Mouse (Mus musculus) B cell, adult 67 days (primary cell): Measurements from ENCODE around the gene Igdcc3. TPM values are rescaled to one million over a fixed set of nuclear protein-coding genes. Genes with fewer than 3 reads are reported as not detected.

Experiments used
- total RNA-seq, 2 experiments: library from RNA; stranded (reverse); gene quantifications; 4 replicates each; pipeline ENCODE4 v1.2.4; 2023

The Igdcc3 gene
- total RNA-seq, result not detected

GRCm38 (mm10) chr9:65140936-65141305, at the start of gene Igdcc3:
Gene Igdcc3 (plus strand): TSS chr9:65141189.

GRCm38 (mm10) chr9:65100991-65101685, 39.9 kb upstream of the Igdcc3 start, which contains the start of gene Igdcc4:
Gene Igdcc4 (plus strand): TSS chr9:65101486.

GRCm38 (mm10) chr9:65195053-65195452, 54.1 kb downstream of the Igdcc3 start, which contains the start of gene Parp16:
Gene Parp16 (plus strand): TSS chr9:65195353.

Other genes with a start within 250 kb of the Igdcc3 start
- not detected for gene Slc24a1, start 189.6 kb upstream of the Igdcc3 start, total RNA-seq
- gene Ints14, start 180.3 kb upstream of the Igdcc3 start, total RNA-seq, result 10 to 100 TPM; 30.6 to 33.5 TPM
- 10 to 100 TPM; 20.0 to 22.5 TPM for gene Hacd3, start 119.5 kb upstream of the Igdcc3 start, total RNA-seq
- gene Dpp8, start 108.8 kb upstream of the Igdcc3 start, total RNA-seq, result 100 to 1,000 TPM; 102 to 104 TPM
- under 1 TPM; 0.12 to 0.15 TPM for gene Igdcc4, start 39.7 kb upstream of the Igdcc3 start, total RNA-seq
- gene Parp16, start 54.2 kb downstream of the Igdcc3 start, total RNA-seq, result 1 to 10 TPM; 5.7 to 8.7 TPM
- gene Cilp, start 124.0 kb downstream of the Igdcc3 start, total RNA-seq, result not detected
- gene Clpx, start 153.1 kb downstream of the Igdcc3 start, total RNA-seq, result 10 to 100 TPM; 31.6 to 39.2 TPM
- gene Pdcd7, start 204.9 kb downstream of the Igdcc3 start, total RNA-seq, result 10 to 100 TPM; 19.1 to 22.4 TPM
- 1 to 10 TPM; 1.9 to 3.0 TPM for gene Ubap1l, start 219.9 kb downstream of the Igdcc3 start, total RNA-seq